In the genomic region with DNA sequence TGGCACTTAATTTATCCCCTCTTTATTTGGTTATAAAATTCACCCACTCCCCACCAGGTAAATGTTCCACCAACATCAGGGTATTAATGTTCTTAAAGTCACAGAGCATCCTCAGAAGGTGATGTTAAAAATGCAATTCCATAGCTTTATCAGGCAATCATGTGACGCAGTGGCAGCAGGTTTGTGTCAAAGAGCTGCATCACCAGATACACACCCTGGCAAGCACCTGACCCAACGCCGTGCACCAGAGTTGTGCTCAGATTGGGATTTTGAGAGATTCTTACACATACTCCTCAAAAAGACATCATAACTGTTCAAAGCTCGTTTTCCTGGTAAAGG, we compare ENCODE assay signal across 20 mouse cellular contexts.
A peak's percentile ranks its signal among the peaks of the same experiment; 100 is the strongest.
DNase-seq lines count a peak whose midpoint lies in the region; ATAC-seq and TF ChIP-seq lines count a peak whose summit lies in the region.
"Had no signal": no experiment of that assay in that cellular context is flagged by ENCODE, and none has a peak within 500 bp of the region (broad histone marks: within the 10 kb centered on the region; RNA-seq: fewer than 3 reads in every experiment).

No protein-coding gene starts in this region.

- no peak for DNase-seq in hindbrain, embryonic 11.5 days (ENCODE audit: low spot score)
- no peak for DNase-seq in midbrain, embryonic 10.5 days (ENCODE audit: low spot score)
- no peak for DNase-seq in midbrain, postnatal 0 days (ENCODE audit: low spot score)
- DNase-seq in adrenal gland, postnatal 36 days: no peak
- DNase-seq in ovary, adult 18-20 months (ENCODE audit: low spot score): no peak
- no peak for DNase-seq in cerebellum, adult 9-11 months
- DNase-seq: adrenal gland, adult 2 months; B cell, adult 2 months; cerebellum, adult 9-10 months; gastrocnemius, postnatal 36 days; heart, postnatal 10 days; kidney, adult 2 months; lung, adult 2 months; lung, postnatal 36 days had no signal

- peak overlapping the region; percentile 70 for H3K27ac ChIP-seq in hindbrain, embryonic 13.5 days
- H3K27ac ChIP-seq in hindbrain, embryonic 11.5 days (ENCODE audit: low read depth, low read length): no peak overlapping the region
- H3K27ac ChIP-seq in forebrain, embryonic 15.5 days (replicated peaks): peak overlapping the region; percentile 44
- peak overlapping the region; percentile 77 for H3K27ac ChIP-seq in midbrain, embryonic 10.5 days (replicated peaks)
- peak overlapping the region; percentile 68; the same call in 1 of the 2 replicates for H3K27ac ChIP-seq in midbrain, postnatal 0 days (ENCODE audit: low read depth, low read length)
- H3K27ac ChIP-seq: embryonic facial prominence, embryonic 12.5 days; liver, embryonic 12.5 days had no signal

- ATAC-seq in hindbrain, embryonic 13.5 days (ENCODE audit: low FRiP score): no peak
- no peak for ATAC-seq in hindbrain, embryonic 11.5 days (ENCODE audit: low FRiP score)
- ATAC-seq in forebrain, embryonic 15.5 days (replicated peaks): no peak
- no peak for ATAC-seq in midbrain, postnatal 0 days (ENCODE audit: low FRiP score)
- ATAC-seq: liver, embryonic 12.5 days had no signal

- H3K9me3 ChIP-seq in hindbrain, embryonic 13.5 days: no peaks in the 10 kb centered on the region
- H3K9me3 ChIP-seq in hindbrain, embryonic 11.5 days (ENCODE audit: control insufficient read depth, low read length): no peaks in the 10 kb centered on the region
- H3K9me3 ChIP-seq in forebrain, embryonic 15.5 days: no peaks in the 10 kb centered on the region
- peaks cover 3% of the 10 kb centered on the region; the same call in 1 of the 2 replicates for H3K9me3 ChIP-seq in midbrain, embryonic 10.5 days (replicated peaks)
- H3K9me3 ChIP-seq in midbrain, postnatal 0 days (ENCODE audit: low read length): no peaks in the 10 kb centered on the region
- H3K9me3 ChIP-seq: embryonic facial prominence, embryonic 12.5 days; liver, embryonic 12.5 days had no signal

- H3K36me3 ChIP-seq in hindbrain, embryonic 13.5 days: no peaks in the 10 kb centered on the region
- H3K36me3 ChIP-seq in hindbrain, embryonic 11.5 days (ENCODE audit: control insufficient read depth, insufficient read depth, low read length): no peaks in the 10 kb centered on the region
- H3K36me3 ChIP-seq in forebrain, embryonic 15.5 days: no peaks in the 10 kb centered on the region
- H3K36me3 ChIP-seq in midbrain, embryonic 10.5 days: no peaks in the 10 kb centered on the region
- no peaks in the 10 kb centered on the region for H3K36me3 ChIP-seq in midbrain, postnatal 0 days (ENCODE audit: insufficient read depth, low read length)
- H3K36me3 ChIP-seq: embryonic facial prominence, embryonic 12.5 days; liver, embryonic 12.5 days had no signal

- TF ChIP-seq CTCF in midbrain, postnatal 0 days (IDR thresholded peaks at IDR 0.05): no peak

- 87% methylated on average over 4 of the region's 4 CpGs for WGBS in hindbrain, embryonic 13.5 days
- WGBS in hindbrain, embryonic 11.5 days: 87% methylated on average over 4 of the region's 4 CpGs
- 88% methylated on average over 4 of the region's 4 CpGs for WGBS in forebrain, embryonic 15.5 days
- WGBS in midbrain, embryonic 10.5 days: 90% methylated on average over 4 of the region's 4 CpGs
- 91% methylated on average over 4 of the region's 4 CpGs for WGBS in midbrain, postnatal 0 days

- no peak overlapping the region for H3K4me3 ChIP-seq in hindbrain, embryonic 13.5 days
- no peak overlapping the region for H3K4me3 ChIP-seq in hindbrain, embryonic 11.5 days (ENCODE audit: low read depth, low read length)
- H3K4me3 ChIP-seq in forebrain, embryonic 15.5 days: no peak overlapping the region
- no peak overlapping the region for H3K4me3 ChIP-seq in midbrain, embryonic 10.5 days
- H3K4me3 ChIP-seq in midbrain, postnatal 0 days (ENCODE audit: low read depth, low read length): no peak overlapping the region
- H3K4me3 ChIP-seq: embryonic facial prominence, embryonic 12.5 days; erythroblast, embryonic 14.5 days; liver, embryonic 12.5 days had no signal

- peaks cover 50% of the 10 kb centered on the region for H3K4me1 ChIP-seq in hindbrain, embryonic 13.5 days (replicated peaks)
- H3K4me1 ChIP-seq in hindbrain, embryonic 11.5 days (replicated peaks; ENCODE audit: control insufficient read depth, insufficient read depth, low read length): peaks cover 6% of the 10 kb centered on the region
- H3K4me1 ChIP-seq in forebrain, embryonic 15.5 days: peaks cover 42% of the 10 kb centered on the region
- H3K4me1 ChIP-seq in midbrain, embryonic 10.5 days: peaks cover 65% of the 10 kb centered on the region
- H3K4me1 ChIP-seq in midbrain, postnatal 0 days (ENCODE audit: insufficient read depth, low read length): peaks cover 14% of the 10 kb centered on the region

- no peak overlapping the region for H3K9ac ChIP-seq in hindbrain, embryonic 13.5 days
- no peak overlapping the region for H3K9ac ChIP-seq in hindbrain, embryonic 11.5 days (ENCODE audit: low read depth, low read length)
- H3K9ac ChIP-seq in forebrain, embryonic 15.5 days (replicated peaks): no peak overlapping the region
- no peak overlapping the region for H3K9ac ChIP-seq in midbrain, postnatal 0 days (replicated peaks; ENCODE audit: low read length, poor library complexity, severe bottlenecking)
- H3K9ac ChIP-seq: liver, embryonic 12.5 days had no signal

- H3K27me3 ChIP-seq in hindbrain, embryonic 13.5 days: no peaks in the 10 kb centered on the region
- H3K27me3 ChIP-seq in hindbrain, embryonic 11.5 days (ENCODE audit: control insufficient read depth, insufficient read depth, low read length): no peaks in the 10 kb centered on the region
- no peaks in the 10 kb centered on the region for H3K27me3 ChIP-seq in forebrain, embryonic 15.5 days
- H3K27me3 ChIP-seq in midbrain, embryonic 10.5 days (ENCODE audit: low read depth, poor library complexity, severe bottlenecking): no peaks in the 10 kb centered on the region; the same call in 1 of the 2 replicates
- no peaks in the 10 kb centered on the region for H3K27me3 ChIP-seq in midbrain, postnatal 0 days (ENCODE audit: insufficient read depth, low read length)
- H3K27me3 ChIP-seq: embryonic facial prominence, embryonic 12.5 days had no signal

- H3K4me2 ChIP-seq in hindbrain, embryonic 13.5 days: no peak overlapping the region
- no peak overlapping the region for H3K4me2 ChIP-seq in hindbrain, embryonic 11.5 days (replicated peaks; ENCODE audit: low read depth, low read length)
- no peak overlapping the region for H3K4me2 ChIP-seq in forebrain, embryonic 15.5 days (replicated peaks)
- no peak overlapping the region for H3K4me2 ChIP-seq in midbrain, postnatal 0 days (ENCODE audit: low read depth, low read length, poor library complexity, severe bottlenecking)
- H3K4me2 ChIP-seq: embryonic facial prominence, embryonic 12.5 days; heart, embryonic 11.5 days; liver, embryonic 12.5 days had no signal
